Mouse (Mus musculus): ENCODE results near the gene Jaml.

- TF ChIP-seq EP300 (IDR thresholded peaks at IDR 0.05; ENCODE audit: low read depth), result no peak
- peak; percentile 87 for TF ChIP-seq CTCF (IDR thresholded peaks at IDR 0.05; ENCODE audit: low read depth)
These were observed 67.2 kb downstream of the Jaml start for GRCm38 (mm10) chr9:45146267-45146597.

Data from liver, postnatal 0 days (tissue).